Mouse (Mus musculus): Measurements from ENCODE around the gene H2-T23.
"Not testable (repeated sequence)": the region's sequence is repeated elsewhere in the genome, so short reads cannot be mapped to it uniquely, and the experiment has no call there.

H2-T23 gene

DNA sequence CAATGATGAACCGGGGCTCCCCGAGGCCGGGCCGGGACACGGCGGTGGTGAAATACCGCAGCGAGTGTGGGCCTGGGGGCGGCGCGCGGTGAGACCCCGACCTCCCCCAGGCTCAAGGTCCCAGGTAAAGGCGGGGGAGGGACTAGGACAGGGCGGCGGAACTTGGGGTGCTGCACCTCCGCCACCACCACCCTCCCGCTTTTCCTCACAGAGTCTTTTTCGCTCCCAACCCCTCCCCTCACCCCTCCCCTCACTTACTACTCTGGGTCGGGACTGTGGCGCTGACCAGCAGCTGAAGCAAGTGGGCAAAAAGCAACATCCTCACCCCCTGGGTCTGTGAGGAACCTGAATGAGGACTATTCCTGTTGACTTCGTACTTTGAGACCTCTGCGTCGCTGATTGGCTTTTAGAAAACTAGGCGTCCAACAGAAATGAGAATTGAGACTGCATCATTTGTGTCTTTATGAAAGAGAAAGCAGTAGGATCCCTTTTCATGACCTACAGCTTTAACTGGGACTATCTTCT lies at the start of gene H2-T23:
TSS of gene H2-T23 (minus strand) at position 505 of the 525 bp plus-strand sequence.
- DNase-seq (ENCODE audit: low spot score): peak; percentile 40

DNA sequence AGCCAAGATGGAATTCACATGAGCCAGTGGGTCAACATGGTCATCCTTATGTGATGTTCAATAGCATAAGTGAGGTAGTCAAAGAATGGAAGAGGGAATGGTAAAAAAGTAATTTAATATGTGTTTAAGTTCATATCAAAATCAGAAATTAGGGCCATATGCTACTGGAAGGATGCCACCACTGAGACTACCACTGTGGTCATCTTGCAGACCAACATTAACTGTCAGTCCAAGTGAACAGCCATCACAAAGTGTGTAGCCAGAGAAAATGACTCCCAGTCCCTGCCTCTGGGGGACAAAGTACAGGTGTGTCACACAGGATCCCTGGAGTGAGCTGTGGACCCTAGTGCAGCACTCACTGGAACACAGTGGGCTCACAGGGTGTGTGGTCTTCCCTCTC lies 49.2 kb upstream of the H2-T23 start:
- DNase-seq (ENCODE audit: low spot score): not testable (repeated sequence)

DNA sequence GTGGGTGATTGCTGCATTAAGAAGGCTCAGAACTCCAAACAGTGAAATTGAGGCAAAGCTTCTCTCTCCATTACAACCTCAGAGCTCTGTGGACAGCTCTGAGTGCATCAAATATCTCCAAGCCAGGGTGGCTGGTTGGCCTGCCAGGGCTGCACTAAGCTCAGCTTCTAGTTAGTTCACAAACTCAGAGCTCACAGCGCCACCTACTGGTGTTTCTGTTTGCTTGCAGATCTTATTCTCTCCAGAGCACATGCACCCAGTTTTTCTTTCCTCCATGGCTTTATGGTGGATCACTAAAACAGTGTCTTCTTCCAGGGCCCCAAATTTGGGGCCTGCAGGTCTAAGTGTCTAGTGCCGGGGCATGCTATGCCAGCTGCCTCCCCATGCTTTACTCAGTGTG lies 28.2 kb upstream of the H2-T23 start:
- DNase-seq (ENCODE audit: low spot score): peak; percentile 71

- DNase-seq (ENCODE audit: low spot score): not testable (repeated sequence)
Measured at GRCm38 (mm10) chr17:36058362-36058761, 25.7 kb upstream of the H2-T23 start, which contains the start of gene Gm11127. Gene Gm11127, minus strand, starts transcription at chr17:36058371.

- not testable (repeated sequence) for DNase-seq (ENCODE audit: low spot score)
Measured at GRCm38 (mm10) chr17:36057927-36058326, 25.3 kb upstream of the H2-T23 start.

DNA sequence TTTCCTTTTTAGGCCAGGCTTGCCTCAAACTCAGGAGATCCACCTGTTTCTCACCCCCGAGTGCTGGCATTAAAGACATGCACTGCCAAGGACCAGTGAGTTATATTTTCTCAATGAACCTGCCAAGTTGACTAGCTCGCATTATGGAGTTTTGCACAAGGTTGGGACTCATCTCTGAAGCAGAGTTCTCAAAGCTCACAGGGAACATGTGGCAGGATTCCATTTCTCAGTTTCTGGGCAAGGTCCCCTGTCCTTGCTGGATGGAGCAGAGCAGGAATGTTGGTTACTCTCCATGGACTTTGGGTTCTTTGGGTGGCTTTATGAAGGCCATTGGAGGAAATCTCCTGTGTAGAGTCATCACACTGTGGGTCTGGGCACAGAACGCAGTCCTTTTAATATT lies 10.6 kb upstream of the H2-T23 start:
- DNase-seq (ENCODE audit: low spot score): no peak

DNA sequence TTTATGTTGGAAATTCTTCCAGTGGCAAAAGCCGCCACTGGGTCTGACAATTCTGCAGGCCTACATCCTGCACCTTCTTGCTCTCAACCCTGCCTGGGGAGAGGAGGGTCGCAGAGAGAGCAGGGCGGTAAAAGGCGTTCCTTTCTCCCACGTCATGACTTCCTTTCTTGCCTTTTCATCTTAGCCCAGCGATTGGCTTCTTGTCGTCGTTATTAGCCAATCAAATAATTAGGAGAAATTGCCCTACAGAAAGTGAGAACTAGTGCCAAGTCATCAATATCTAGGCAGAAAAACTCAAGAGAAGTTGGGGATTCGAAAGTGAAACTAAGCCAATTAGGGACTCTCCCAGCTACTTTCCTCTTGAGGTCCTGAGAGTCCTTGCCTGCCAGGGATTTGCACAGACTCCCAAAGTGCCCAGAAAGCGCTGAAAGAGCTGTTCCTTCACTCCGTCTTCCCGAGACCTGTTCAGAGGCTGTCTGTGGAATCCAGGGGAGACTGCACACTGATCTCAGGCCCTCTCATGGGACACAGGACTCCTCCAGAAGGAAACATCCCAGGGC lies 10.0 kb upstream of the H2-T23 start, which contains the start of the genes H2-T22 and Gm6034:
TSS of gene H2-T22 (minus strand) at position 138 of the 560 bp plus-strand sequence.
TSS of gene Gm6034 (plus strand) at position 352 of the 560 bp plus-strand sequence.
- peak; percentile 79 for DNase-seq (ENCODE audit: low spot score)

DNA sequence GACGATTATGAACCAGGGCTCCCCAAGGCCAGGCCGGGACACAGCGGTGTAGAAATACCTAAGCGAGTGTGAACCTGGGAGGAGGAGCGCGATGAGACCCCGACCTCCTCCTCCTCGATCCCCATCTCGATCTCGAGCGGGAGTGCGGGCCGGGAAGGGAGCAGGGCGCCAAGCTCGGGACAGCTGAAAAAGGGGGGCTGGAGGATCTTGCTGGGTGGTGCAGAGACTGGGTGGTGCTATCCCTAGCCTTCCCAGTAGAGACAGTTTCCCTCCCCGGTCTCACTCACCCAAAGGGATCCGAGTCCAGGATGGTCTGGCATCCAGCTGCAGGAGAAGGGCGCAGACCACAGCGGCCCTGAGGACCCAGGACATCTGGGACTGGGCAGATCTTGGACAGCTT lies 9.4 kb upstream of the H2-T23 start:
- not testable (repeated sequence) for DNase-seq (ENCODE audit: low spot score)

DNA sequence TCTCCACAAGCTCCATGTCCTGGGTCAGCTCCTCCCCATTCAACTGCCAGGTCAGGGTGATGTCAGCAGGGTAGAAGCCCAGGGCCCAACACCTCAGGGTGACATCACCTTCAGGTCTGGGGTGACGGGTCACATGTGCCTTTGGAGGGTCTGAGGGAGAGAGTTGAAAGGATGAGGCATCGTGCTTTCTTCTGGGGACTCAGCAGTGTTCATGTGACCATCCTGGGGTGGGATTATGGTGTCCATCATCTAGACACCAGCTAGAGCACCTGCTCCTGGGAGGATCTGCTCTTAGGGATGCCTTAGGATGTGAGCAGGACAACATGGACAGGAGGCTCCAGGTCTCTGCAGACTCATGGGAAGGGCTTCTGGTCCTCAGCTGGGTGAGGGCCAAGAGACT lies 7.9 kb upstream of the H2-T23 start:
- not testable (repeated sequence) for DNase-seq (ENCODE audit: low spot score)

DNA sequence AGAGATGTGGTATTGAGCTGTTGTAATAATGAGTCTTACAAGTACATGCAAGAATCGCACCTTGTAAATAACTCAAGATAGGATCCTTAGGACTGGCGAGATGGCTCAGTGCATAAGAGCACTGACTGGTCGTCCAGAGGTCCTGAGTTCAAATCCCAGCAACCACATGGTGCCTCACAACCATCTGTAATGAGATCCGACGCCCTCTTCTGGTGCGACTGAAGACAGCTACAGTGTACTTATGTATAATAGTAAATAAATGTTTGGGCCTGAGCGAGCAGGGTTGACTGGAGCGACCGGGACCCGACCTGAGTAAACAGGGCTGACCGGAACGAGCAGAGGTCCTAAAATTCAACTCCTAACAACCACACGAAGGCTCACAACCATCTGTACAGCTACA lies 3.5 kb upstream of the H2-T23 start:
- DNase-seq (ENCODE audit: low spot score): not testable (repeated sequence)

- peak; percentile 30 for DNase-seq (ENCODE audit: low spot score)
Measured at GRCm38 (mm10) chr17:36035010-36035638, 2.5 kb upstream of the H2-T23 start.

- not testable (repeated sequence) for DNase-seq (ENCODE audit: low spot score)
Measured at GRCm38 (mm10) chr17:36034524-36034923, 1.9 kb upstream of the H2-T23 start.

DNA sequence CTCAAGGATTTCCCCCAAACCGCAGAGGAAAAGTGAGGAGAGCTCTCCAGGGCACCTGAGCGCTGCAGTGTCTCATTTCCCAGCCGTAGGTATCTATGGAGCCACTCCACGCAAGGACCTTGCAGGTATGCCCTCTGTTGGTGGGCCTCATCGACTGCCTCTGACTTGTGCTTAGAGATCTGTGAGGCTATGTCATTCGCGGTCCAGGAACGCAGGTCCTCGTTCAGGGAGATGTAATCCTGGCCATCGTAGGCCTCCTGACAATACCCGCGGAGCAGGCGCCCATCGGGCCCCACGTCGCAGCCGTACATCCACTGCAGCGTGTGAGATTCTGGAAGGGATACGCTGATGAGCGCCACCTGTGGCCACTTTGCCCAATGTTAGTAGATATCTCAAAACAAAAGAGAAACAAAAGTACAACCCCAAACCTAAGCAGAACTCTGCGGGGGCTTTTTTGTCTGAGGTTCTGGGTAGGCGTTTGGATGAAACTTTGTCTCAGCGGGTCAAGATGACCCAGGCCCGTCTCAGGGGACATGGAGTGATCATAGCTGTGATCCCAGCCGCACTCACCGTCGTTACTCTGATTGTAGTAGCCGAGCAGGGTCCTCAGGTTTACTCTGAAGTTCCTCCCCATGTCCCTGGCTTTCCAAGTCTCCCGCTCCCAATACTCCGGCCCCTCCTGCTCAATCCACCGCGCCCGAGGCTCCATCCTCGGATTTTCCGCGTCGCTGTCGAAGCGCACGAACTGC lies 898 bp downstream of the H2-T23 start:
- not testable (repeated sequence) for DNase-seq (ENCODE audit: low spot score)

- DNase-seq (ENCODE audit: low spot score): not testable (repeated sequence)
Measured at GRCm38 (mm10) chr17:36030703-36031582, 1.7 kb downstream of the H2-T23 start.

GRCm38 (mm10) chr17:36030046-36030702 lies 2.5 kb downstream of the H2-T23 start:
- not testable (repeated sequence) for DNase-seq (ENCODE audit: low spot score)

DNA sequence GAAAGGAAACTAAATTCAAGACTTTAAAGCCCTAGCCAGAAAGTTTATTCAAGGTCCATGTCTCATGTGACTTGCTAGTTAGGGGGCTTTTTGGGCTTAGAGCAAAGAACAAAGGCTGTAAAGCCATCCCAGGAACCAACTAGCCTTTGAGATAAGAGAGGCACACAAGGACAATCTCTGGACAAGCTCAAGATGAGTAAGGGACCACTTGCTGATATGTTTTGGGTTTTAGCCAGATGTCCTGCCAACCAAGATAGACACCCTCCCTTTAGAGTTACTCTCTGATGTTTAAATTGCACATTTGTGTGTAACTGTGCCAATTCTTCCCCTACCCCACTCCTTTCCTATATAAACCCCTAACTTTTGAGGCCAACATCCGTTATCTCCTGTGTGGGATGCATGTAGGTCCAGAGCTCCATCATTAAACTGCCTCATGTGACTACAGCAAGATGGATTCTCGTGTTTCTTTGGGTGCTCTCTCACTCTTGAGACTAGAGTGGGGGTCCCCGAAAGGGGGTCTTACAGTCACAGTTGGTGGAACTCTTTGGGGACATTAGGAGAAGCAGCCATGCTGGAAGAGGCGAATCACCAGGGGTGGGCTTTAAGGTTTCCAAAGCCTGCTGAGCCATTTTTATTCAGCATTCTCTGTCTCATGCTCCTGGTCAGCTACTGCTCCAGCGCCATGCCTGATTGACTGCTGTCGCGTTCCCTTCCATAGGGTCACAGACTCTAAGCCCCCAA lies 3.6 kb downstream of the H2-T23 start:
- DNase-seq (ENCODE audit: low spot score): no peak

- no peak for DNase-seq (ENCODE audit: low spot score)
Measured at GRCm38 (mm10) chr17:36027663-36028062, 5.0 kb downstream of the H2-T23 start.

DNA sequence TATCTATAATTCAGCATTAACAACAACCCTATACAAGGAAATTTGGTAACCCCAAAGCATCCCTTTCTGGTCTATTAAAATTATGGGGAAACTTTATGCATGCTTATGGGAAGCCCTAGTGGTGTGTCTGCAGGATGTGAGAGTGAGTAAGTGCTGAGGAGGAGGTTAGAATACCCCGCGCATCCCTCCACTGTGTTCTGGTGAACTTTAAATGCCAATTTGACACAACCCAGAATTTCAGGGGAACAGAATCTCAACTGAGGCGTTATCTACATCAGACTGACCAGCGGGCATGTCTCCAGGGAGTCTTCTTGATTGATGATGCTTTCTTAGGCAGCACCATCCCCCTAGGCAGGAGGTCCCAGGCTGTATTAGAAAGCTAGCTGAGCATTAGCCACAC lies 6.8 kb downstream of the H2-T23 start:
- DNase-seq (ENCODE audit: low spot score): no peak

DNA sequence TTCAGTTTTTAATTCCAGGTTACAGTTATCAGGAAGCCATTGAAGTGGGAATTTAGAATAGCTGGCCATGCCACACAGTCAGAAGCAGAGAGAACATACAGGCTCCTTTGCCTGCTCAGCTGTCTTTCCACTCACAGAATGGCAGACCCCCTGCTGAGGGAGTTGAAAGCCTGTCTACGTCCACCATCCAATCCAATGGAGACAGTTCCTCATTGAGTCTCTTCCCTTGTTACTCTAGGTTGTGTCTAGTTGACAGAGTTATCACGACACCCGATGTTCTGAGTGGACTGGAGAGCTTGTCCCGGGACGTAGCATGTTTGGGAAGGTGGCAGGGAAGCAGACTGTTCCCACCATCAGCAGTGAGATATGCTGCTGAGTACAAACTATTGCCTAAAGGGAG lies 7.5 kb downstream of the H2-T23 start:
- DNase-seq (ENCODE audit: low spot score): no peak

Data from ovary, adult 18-20 months (tissue).